Mouse (Mus musculus) limb, embryonic 12.5 days (tissue): ENCODE measurements at regions not wholly inside any gene's neighbourhood (a gene's known extent, or its start where the extent isn't known, plus 50 kb on each side); places are given as distances from the start of the nearest gene placed in this dataset.
"Not testable (repeated sequence)": the region's sequence is repeated elsewhere in the genome, so short reads cannot be mapped to it uniquely, and the experiment has no call there.

Experiments
- ATAC-seq: fragments of 200-750 bp; cut with Nextera tagmentation; 2 replicates; pipeline ENCODE4 v1.8.0; 2017; ENCODE audit warnings: low read depth, moderate TSS enrichment; ENCODE audit not compliant: insufficient number of reproducible peaks, insufficient read depth, low FRiP score, low TSS enrichment
- H3K27ac ChIP-seq: fragments of 300-500 bp; sonication (generic); 2 replicates; pipeline ENCODE4 v1.5.1; 2016; ENCODE audit warnings: mild to moderate bottlenecking, moderate library complexity
- H3K27me3 ChIP-seq: fragments of 300-500 bp; sonication (generic); 2 replicates; pipeline ENCODE4 v1.6.1; 2016; ENCODE audit warnings: mild to moderate bottlenecking, moderate library complexity
- H3K36me3 ChIP-seq: fragments of 300-500 bp; sonication (generic); 2 replicates; pipeline ENCODE4 v1.6.1; 2016; ENCODE audit warnings: mild to moderate bottlenecking, moderate library complexity
- H3K4me1 ChIP-seq: fragments of 300-500 bp; sonication (generic); replicated peaks from 2 replicates; pipeline ENCODE4 v1.6.1; 2016
- H3K4me2 ChIP-seq: fragments of 300-500 bp; sonication (generic); 2 replicates; pipeline ENCODE4 v1.6.1; 2016; ENCODE audit warnings: mild to moderate bottlenecking, moderate library complexity
- H3K4me3 ChIP-seq: fragments of 300-500 bp; sonication (generic); replicated peaks from 2 replicates; pipeline ENCODE4 v1.5.1; 2016; ENCODE audit warnings: mild to moderate bottlenecking
- H3K9ac ChIP-seq: fragments of 300-500 bp; sonication (generic); replicated peaks from 2 replicates; pipeline ENCODE4 v1.6.1; 2016; ENCODE audit warnings: mild to moderate bottlenecking, moderate library complexity
- H3K9me3 ChIP-seq: fragments of 300-500 bp; sonication (generic); 2 replicates; pipeline ENCODE4 v1.6.1; 2016; ENCODE audit warnings: mild to moderate bottlenecking, moderate library complexity
- WGBS: fragments of 180-500 bp; shearing (Covaris S2); methylation state at CpG from one replicate; pipeline ENCODE4 v1.1.7; 2016; 5-methylcytosine and 5-hydroxymethylcytosine counted together

GRCm38 (mm10) chr8:18000750-18001149 lies 977.3 kb downstream of the Defb40 start:
- WGBS: 82% methylated on average over 5 of the region's 5 CpGs
- no peak for ATAC-seq
- Histone ChIP-seq H3K4me2 (no peak overlapping the region), H3K4me3 (no peak overlapping the region), H3K27ac (no peak overlapping the region), H3K27me3 (no peaks in the 10 kb centered on the region), H3K4me1 (no peaks in the 10 kb centered on the region), H3K36me3 (no peaks in the 10 kb centered on the region), H3K9ac (no peak overlapping the region), H3K9me3 (no peaks in the 10 kb centered on the region)

- no peak overlapping the region for H3K4me3 ChIP-seq
- no peaks in the 10 kb centered on the region for H3K4me1 ChIP-seq
- ATAC-seq: no peak
- H3K27me3 ChIP-seq: no peaks in the 10 kb centered on the region
- no peaks in the 10 kb centered on the region for H3K36me3 ChIP-seq
- H3K9ac ChIP-seq: no peak overlapping the region
- H3K27ac ChIP-seq: no peak overlapping the region
- 80% methylated on average over 1 of the region's 1 CpGs for WGBS
- H3K9me3 ChIP-seq: no peaks in the 10 kb centered on the region
- no peak overlapping the region for H3K4me2 ChIP-seq
Measured at GRCm38 (mm10) chr8:17984779-17985178, 993.3 kb downstream of the Defb40 start.

- WGBS: 71% methylated on average over 1 of the region's 1 CpGs
- H3K27ac ChIP-seq: no peak overlapping the region
- H3K9ac ChIP-seq: no peak overlapping the region
- H3K4me2 ChIP-seq: no peak overlapping the region
- H3K9me3 ChIP-seq: no peaks in the 10 kb centered on the region
- no peak for ATAC-seq
- no peaks in the 10 kb centered on the region for H3K27me3 ChIP-seq
- H3K36me3 ChIP-seq: no peaks in the 10 kb centered on the region
- no peaks in the 10 kb centered on the region for H3K4me1 ChIP-seq
- H3K4me3 ChIP-seq: no peak overlapping the region
Measured at GRCm38 (mm10) chr8:17948848-17949247, 1029.2 kb downstream of the Defb40 start.

GRCm38 (mm10) chr8:17948053-17948834 lies 1029.8 kb downstream of the Defb40 start:
- Histone ChIP-seq H3K4me2 (no peak overlapping the region), H3K9ac (no peak overlapping the region), H3K27me3 (no peaks in the 10 kb centered on the region), H3K4me3 (no peak overlapping the region), H3K4me1 (no peaks in the 10 kb centered on the region), H3K27ac (no peak overlapping the region), H3K36me3 (no peaks in the 10 kb centered on the region), H3K9me3 (no peaks in the 10 kb centered on the region)
- 80% methylated on average over 22 of the region's 22 CpGs for WGBS
- no peak for ATAC-seq

GRCm38 (mm10) chr8:17934696-17935095 lies 1043.4 kb downstream of the Defb40 start:
- Histone ChIP-seq H3K9ac (no peak overlapping the region), H3K4me2 (no peak overlapping the region), H3K4me3 (no peak overlapping the region), H3K9me3 (no peaks in the 10 kb centered on the region), H3K4me1 (no peaks in the 10 kb centered on the region), H3K27ac (no peak overlapping the region), H3K27me3 (no peaks in the 10 kb centered on the region), H3K36me3 (no peaks in the 10 kb centered on the region)
- no peak for ATAC-seq

- WGBS: 90% methylated on average over 15 of the region's 15 CpGs
- no peak overlapping the region for H3K4me3 ChIP-seq
- ATAC-seq: no peak
- H3K9ac ChIP-seq: no peak overlapping the region
- H3K9me3 ChIP-seq: no peaks in the 10 kb centered on the region
- H3K4me1 ChIP-seq: no peaks in the 10 kb centered on the region
- no peaks in the 10 kb centered on the region for H3K27me3 ChIP-seq
- H3K36me3 ChIP-seq: no peaks in the 10 kb centered on the region
- no peak overlapping the region for H3K27ac ChIP-seq
- H3K4me2 ChIP-seq: no peak overlapping the region
Measured at GRCm38 (mm10) chr8:17909316-17909715, 1068.7 kb downstream of the Defb40 start.

GRCm38 (mm10) chr8:17888598-17888997 lies 1089.5 kb downstream of the Defb40 start:
- H3K4me3 ChIP-seq, H3K36me3 ChIP-seq, H3K4me1 ChIP-seq, H3K9me3 ChIP-seq, H3K4me2 ChIP-seq, H3K27ac ChIP-seq, H3K9ac ChIP-seq, ATAC-seq, H3K27me3 ChIP-seq: not testable (repeated sequence)
- WGBS: 56% methylated on average over 5 of the region's 5 CpGs

GRCm38 (mm10) chr8:17863388-17863787 lies 1114.7 kb downstream of the Defb40 start:
- WGBS: 86% methylated on average over 2 of the region's 2 CpGs

More at GRCm38 (mm10) chr8:17863388-17863787, 1114.7 kb downstream of the Defb40 start:
- Histone ChIP-seq H3K9ac (no peak overlapping the region), H3K36me3 (no peaks in the 10 kb centered on the region), H3K27me3 (no peaks in the 10 kb centered on the region), H3K27ac (no peak overlapping the region), H3K4me1 (no peaks in the 10 kb centered on the region), H3K4me2 (no peak overlapping the region), H3K9me3 (no peaks in the 10 kb centered on the region), H3K4me3 (no peak overlapping the region)
- ATAC-seq: no peak
